Mouse (Mus musculus) cerebellum, adult 2 months (tissue): ENCODE measurements at regions not wholly inside any gene's neighbourhood (a gene's known extent, or its start where the extent isn't known, plus 50 kb on each side); places are given as distances from the start of the nearest gene placed in this dataset.

Source experiments
- CTCF ChIP-seq: fragments of 200-500 bp; IDR thresholded peaks from 2 replicates; pipeline ENCODE4 v1.5.1; 2011; ENCODE audit warnings: low read depth, mild to moderate bottlenecking, control low read depth, low read length, moderate library complexity, borderline replicate concordance; ENCODE audit not compliant: insufficient read depth
- POLR2A ChIP-seq: fragments of 200-500 bp; IDR thresholded peaks from 2 replicates; pipeline ENCODE4 v1.6.1; 2011; ENCODE audit warnings: low read length, control low read depth, borderline replicate concordance; ENCODE audit not compliant: insufficient read depth

DNA sequence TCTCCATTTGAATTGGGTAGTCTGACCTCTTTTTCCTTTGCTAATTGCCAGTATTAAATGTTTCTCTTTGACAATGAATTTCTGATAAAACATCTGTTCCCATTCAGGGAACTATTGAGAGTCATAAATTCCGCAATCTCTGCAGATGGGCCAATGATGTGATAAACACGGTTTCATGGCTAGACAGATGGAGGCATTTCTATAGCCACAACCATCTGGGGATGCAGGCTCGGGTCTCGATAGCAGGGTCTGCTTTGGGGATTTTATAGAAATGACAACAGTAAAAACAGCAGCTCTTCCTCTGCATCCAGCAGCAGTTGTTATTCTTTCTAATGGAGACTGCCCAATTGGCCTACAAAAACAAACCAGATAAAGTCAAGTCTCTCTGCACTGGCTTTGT lies 82.1 kb upstream of the Ralgapa2 start:
- TF ChIP-seq CTCF (no peak), POLR2A (no peak)
